Mouse (Mus musculus) lung, postnatal 0 days (tissue): ENCODE measurements around the gene Ssbp3. TPM values are rescaled to one million over a fixed set of nuclear protein-coding genes. Genes with fewer than 3 reads are reported as not detected.

Experiments used
- ATAC-seq: fragments of 200-750 bp; cut with Nextera tagmentation; 2 replicates; pipeline ENCODE4 v1.8.0; 2017; ENCODE audit warnings: moderate library complexity
- DNase-seq: peaks from one replicate; pipeline ENCODE4 v3.0.0-alpha.2; 2016; ENCODE audit warnings: low spot score
- H3K27ac ChIP-seq: fragments of 300-500 bp; sonication (generic); 2 replicates; pipeline ENCODE4 v1.5.1; 2014; ENCODE audit warnings: antibody characterized with exemption, mild to moderate bottlenecking, low read length, mixed read lengths
- H3K27me3 ChIP-seq: fragments of 300-500 bp; sonication (generic); replicated peaks from 2 replicates; pipeline ENCODE4 v1.6.1; 2014; ENCODE audit warnings: low read length, mixed read lengths; ENCODE audit not compliant: insufficient read depth
- H3K36me3 ChIP-seq: fragments of 300-500 bp; sonication (generic); 2 replicates; pipeline ENCODE4 v1.6.1; 2014; ENCODE audit warnings: low read length, mixed read lengths; ENCODE audit not compliant: insufficient read depth
- H3K4me1 ChIP-seq: fragments of 300-500 bp; sonication (generic); 2 replicates; pipeline ENCODE4 v1.6.1; 2014; ENCODE audit warnings: antibody characterized with exemption, low read depth, low read length, mixed read lengths; ENCODE audit not compliant: insufficient read depth
- H3K4me2 ChIP-seq: fragments of 300-500 bp; sonication (generic); replicated peaks from 2 replicates; pipeline ENCODE4 v1.6.1; 2014; ENCODE audit warnings: low read depth, mild to moderate bottlenecking, low read length, moderate library complexity, mixed read lengths
- H3K4me3 ChIP-seq: fragments of 300-500 bp; sonication (generic); 2 replicates; pipeline ENCODE4 v1.5.1; 2014; ENCODE audit warnings: low read depth, low read length
- H3K9ac ChIP-seq: fragments of 300-500 bp; sonication (generic); replicated peaks from 2 replicates; pipeline ENCODE4 v1.6.1; 2014; ENCODE audit warnings: low read depth, mild to moderate bottlenecking
- H3K9me3 ChIP-seq: fragments of 300-500 bp; sonication (generic); 2 replicates; pipeline ENCODE4 v1.6.1; 2016; ENCODE audit warnings: low read length, mixed read lengths
- CTCF ChIP-seq: IDR thresholded peaks from 2 replicates; pipeline ENCODE4 v1.5.1; 2016; ENCODE audit warnings: antibody characterized with exemption, mild to moderate bottlenecking
- EP300 ChIP-seq: IDR thresholded peaks from 2 replicates; pipeline ENCODE4 v1.6.1; 2016; ENCODE audit warnings: antibody characterized with exemption, mild to moderate bottlenecking, control low read depth
- WGBS: fragments of 180-500 bp; shearing (Covaris S2); extraction: QIAGEN DNeasy Blood & Tissue Kit; methylation state at CpG from one replicate; pipeline ENCODE4 v1.1.7; 2014; 5-methylcytosine and 5-hydroxymethylcytosine counted together
- polyA plus RNA-seq: library from polyadenylated mRNA; unstranded; fragments of >200 nt; fragmentation: Nextera tagmentation; extraction: Ambion mirVana; gene quantifications from 2 replicates; pipeline ENCODE4 v1.2.1, GENCODE M21; 2015

Gene Ssbp3
- polyA plus RNA-seq, 1 experiment from 2014 or later, result 40.2 TPM

GRCm38 (mm10) chr4:106881101-106881500, 29.4 kb upstream of the Ssbp3 start:
- Histone ChIP-seq H3K27me3 (no peaks in the 10 kb centered on the region), H3K9ac (no peak overlapping the region), H3K4me1 (no peaks in the 10 kb centered on the region), H3K4me2 (no peak overlapping the region), H3K4me3 (no peak overlapping the region), H3K9me3 (no peaks in the 10 kb centered on the region), H3K27ac (no peak overlapping the region), H3K36me3 (no peaks in the 10 kb centered on the region)
- DNase-seq (peak; percentile 7), ATAC-seq (no peak)
- TF ChIP-seq CTCF (no peak), EP300 (no peak)
- 59% methylated on average over 6 of the region's 6 CpGs for WGBS

DNA sequence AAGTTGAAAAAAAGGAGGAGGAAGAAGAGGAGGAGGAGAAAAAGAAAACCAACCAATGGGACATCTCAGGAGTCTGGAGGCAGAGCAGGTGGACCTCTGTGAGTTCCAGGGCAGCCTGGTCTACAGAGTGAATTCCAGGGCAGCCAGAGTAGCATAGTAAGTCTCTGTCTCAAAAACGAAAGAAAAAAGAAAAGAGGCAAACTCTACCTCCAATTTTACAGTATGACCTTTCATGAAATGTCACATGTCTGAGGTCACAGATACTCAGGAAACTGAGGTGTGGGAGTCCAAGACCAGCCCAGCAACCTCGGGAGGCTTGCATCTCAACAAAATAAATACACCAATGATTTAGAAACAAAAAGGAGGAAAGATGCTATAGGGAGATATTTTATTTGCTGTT, 27.4 kb upstream of the Ssbp3 start:
- ATAC-seq (no peak), DNase-seq (no peak)
- 72% methylated on average over 2 of the region's 2 CpGs for WGBS

DNA sequence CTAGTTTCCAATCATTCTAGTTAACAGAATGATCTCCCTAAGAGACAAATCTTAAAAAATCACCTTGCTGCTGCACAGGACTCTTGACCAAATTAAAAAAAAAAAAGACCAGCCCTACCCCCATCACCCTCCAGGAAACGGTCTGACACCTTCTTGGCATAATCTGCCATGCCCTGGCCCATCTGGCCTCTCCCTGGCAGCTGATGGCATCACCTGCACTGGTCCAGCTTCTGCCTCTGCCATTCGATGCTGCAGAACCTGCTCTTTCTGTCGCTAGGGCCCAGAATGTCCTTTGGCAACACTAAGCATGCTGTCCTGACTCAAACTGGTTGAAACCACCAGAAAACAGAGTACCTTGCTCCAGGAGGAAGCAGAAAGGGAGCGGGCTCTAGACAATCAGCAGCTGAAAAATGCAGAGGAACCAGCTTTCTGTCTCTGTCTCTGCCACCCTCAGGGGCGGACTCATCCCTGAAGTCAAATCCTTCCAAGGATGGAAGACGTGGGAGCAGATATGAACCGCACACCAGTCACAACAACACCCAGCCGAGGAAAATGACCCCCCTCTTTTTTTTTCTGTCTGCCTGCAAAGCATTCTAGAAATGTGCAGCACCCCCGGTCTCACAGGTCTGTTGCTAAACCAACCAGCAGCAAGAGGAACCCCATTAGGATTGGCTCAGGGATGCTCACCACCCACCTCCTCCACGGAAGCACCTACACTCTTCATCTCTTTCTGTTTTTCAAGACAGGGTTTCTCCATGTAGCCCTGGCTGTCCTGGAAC, 24.0 kb upstream of the Ssbp3 start:
- H3K4me1 ChIP-seq, result no peaks in the 10 kb centered on the region
- H3K4me3 ChIP-seq, result no peak overlapping the region
- no peaks in the 10 kb centered on the region for H3K9me3 ChIP-seq
- H3K27ac ChIP-seq, result no peak overlapping the region
- H3K4me2 ChIP-seq, result no peak overlapping the region
- ATAC-seq (no peak), DNase-seq (peak; percentile 3)
- H3K27me3 ChIP-seq, result no peaks in the 10 kb centered on the region
- no peak overlapping the region for H3K9ac ChIP-seq
- no peaks in the 10 kb centered on the region for H3K36me3 ChIP-seq
- WGBS, result 61% methylated on average over 10 of the region's 10 CpGs
- TF ChIP-seq EP300 (no peak), CTCF (no peak)

More for the DNA sequence above, 27.4 kb upstream of the Ssbp3 start:
- TF ChIP-seq CTCF (no peak), EP300 (no peak)
- Histone ChIP-seq H3K4me1 (no peaks in the 10 kb centered on the region), H3K9me3 (no peaks in the 10 kb centered on the region), H3K4me3 (no peak overlapping the region), H3K9ac (no peak overlapping the region), H3K36me3 (no peaks in the 10 kb centered on the region), H3K4me2 (no peak overlapping the region), H3K27me3 (no peaks in the 10 kb centered on the region), H3K27ac (no peak overlapping the region)

DNA sequence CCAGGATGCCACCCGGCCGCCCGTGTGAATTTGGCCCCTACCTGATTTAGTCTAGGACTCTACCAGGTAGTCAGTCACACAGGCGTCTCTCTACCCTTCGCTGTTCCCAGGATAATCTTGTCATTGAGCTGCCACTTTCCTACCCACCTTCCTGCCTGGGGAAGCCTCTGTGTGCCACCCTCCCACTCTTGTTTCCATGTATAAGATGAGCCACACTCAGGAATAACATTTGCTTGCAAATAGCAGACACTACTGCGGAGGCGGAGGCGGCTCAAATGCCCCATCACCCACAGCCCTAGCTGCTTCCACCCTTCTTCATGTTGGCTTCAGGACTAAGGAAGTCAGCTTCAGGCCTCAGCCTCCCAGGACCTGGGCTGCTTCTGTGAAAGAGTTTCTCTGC, 14.4 kb upstream of the Ssbp3 start:
- 82% methylated on average over 8 of the region's 8 CpGs for WGBS
- ATAC-seq, result no peak

GRCm38 (mm10) chr4:106898923-106899322, 11.6 kb upstream of the Ssbp3 start:
- ATAC-seq, result no peak
- 42% methylated on average over 5 of the region's 5 CpGs for WGBS
- H3K4me2 ChIP-seq, result no peak overlapping the region
- no peaks in the 10 kb centered on the region; the same call in 1 of the 2 replicates for H3K27me3 ChIP-seq
- no peaks in the 10 kb centered on the region for H3K4me1 ChIP-seq
- H3K36me3 ChIP-seq, result no peaks in the 10 kb centered on the region
- H3K9me3 ChIP-seq, result no peaks in the 10 kb centered on the region
- DNase-seq, result no peak
- H3K27ac ChIP-seq, result no peak overlapping the region
- no peak overlapping the region for H3K4me3 ChIP-seq
- no peak overlapping the region for H3K9ac ChIP-seq
- TF ChIP-seq CTCF (no peak), EP300 (no peak)

More for the DNA sequence above, 14.4 kb upstream of the Ssbp3 start:
- no peak overlapping the region for H3K9ac ChIP-seq
- no peak overlapping the region for H3K4me3 ChIP-seq
- H3K9me3 ChIP-seq, result no peaks in the 10 kb centered on the region
- H3K4me2 ChIP-seq, result no peak overlapping the region
- no peaks in the 10 kb centered on the region for H3K36me3 ChIP-seq
- no peak for DNase-seq
- TF ChIP-seq CTCF (no peak), EP300 (no peak)
- H3K27me3 ChIP-seq, result no peaks in the 10 kb centered on the region; the same call in 1 of the 2 replicates
- no peak overlapping the region for H3K27ac ChIP-seq
- H3K4me1 ChIP-seq, result no peaks in the 10 kb centered on the region

DNA sequence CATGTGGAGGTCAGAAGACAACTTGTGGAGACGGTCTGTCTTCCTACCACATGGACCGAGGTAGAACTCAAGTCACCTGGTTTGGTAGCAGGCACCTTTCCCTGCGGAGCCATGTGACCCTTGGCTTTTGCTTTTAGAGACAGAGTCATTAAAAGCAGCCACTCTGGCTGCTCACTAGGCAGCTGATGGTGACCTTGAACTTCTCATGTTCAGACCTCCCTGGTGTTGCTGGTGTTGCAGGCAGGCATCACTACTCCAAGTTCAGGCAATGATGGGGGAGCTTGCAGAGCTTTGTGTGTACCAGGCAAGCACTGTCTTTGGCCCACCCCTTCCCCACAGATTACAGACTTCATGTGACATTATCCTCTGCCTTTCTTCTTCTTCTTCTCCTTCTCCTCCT, 11.0 kb upstream of the Ssbp3 start:
- Histone ChIP-seq H3K9me3 (no peaks in the 10 kb centered on the region), H3K4me2 (no peak overlapping the region), H3K36me3 (no peaks in the 10 kb centered on the region), H3K4me1 (no peaks in the 10 kb centered on the region), H3K4me3 (no peak overlapping the region), H3K9ac (no peak overlapping the region), H3K27me3 (no peaks in the 10 kb centered on the region; the same call in 1 of the 2 replicates), H3K27ac (no peak overlapping the region)
- no peak for ATAC-seq
- WGBS, result 81% methylated on average over 3 of the region's 3 CpGs
- no peak for DNase-seq
- TF ChIP-seq CTCF, result no peak
- no peak for TF ChIP-seq EP300
